Mouse (Mus musculus): ENCODE results near the gene Tmcc1.
A peak's percentile ranks its signal among the peaks of the same experiment; 100 is the strongest.
"Not testable (repeated sequence)": the region's sequence is repeated elsewhere in the genome, so short reads cannot be mapped to it uniquely, and the experiment has no call there.

The Tmcc1 gene

GRCm38 (mm10) chr6:116193394-116194393 is at the start of gene Tmcc1:
Gene Tmcc1, minus strand, starts transcription at chr6:116193486.
- DNase-seq (ENCODE audit: low spot score in 2 of 2), result peak; percentile 98 to 99

DNA sequence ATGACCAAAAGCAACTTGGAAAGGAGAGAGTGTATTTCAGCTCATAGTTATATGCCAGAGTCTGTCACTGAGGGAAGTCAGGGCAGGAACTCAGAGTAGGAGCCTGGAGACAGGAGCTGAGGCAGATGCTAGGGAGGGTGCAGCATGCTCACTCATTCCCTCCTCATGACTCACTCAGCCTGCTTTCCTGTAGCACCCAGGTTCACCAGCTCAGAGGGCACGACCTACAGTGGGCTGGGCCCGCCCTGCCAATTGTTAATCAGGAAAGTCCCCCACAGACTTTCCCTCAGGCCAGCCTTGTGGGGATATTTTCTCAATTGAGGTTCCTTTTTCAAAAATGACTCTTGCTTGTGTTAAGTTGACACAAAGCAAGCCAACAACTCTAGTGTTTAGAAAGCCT is 47.1 kb upstream of the Tmcc1 start:
- no peak for DNase-seq (ENCODE audit: low spot score in 2 of 2)

DNA sequence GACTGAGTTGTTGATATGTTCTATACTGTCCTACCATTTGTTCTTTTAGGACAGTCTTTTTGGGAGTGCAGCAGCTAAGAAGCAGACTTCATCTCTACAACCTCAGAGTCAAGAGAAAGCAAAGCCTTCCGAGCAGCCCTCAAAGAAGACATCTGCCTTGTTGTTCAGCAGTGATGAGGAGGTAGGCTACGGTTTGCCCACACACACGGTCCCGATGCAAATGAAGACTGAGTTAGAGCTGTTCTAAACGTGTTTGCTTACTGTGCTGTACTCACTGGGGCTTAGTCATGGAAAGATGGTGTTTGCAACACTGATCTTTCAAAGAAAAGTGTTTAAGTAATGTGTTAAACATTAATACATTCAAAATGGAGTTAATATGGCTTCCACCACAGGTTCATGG is 44.8 kb upstream of the Tmcc1 start:
- DNase-seq (ENCODE audit: low spot score in 2 of 2), result no peak

DNA sequence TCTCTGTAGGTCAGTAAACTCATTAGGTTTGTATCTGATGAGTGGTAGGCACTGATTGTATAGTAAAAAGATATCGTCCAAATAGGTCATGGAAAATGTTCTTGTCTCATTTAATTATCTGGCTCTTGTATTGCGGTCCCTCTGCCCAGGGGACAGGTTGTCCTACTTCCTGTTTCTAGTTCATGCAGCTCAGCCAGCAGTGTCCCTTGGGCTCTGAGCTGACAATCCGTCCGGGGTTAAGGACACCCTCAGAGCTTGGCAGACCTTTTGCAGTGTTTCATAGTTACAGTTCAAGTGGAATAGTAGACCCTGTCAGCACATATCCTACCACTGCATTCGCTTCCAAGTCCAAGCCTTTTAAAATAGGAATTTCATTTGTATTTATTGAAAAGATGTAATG is 42.0 kb upstream of the Tmcc1 start:
- DNase-seq (ENCODE audit: low spot score in 2 of 2), result no peak

GRCm38 (mm10) chr6:116234821-116235220 is 41.5 kb upstream of the Tmcc1 start:
- not testable (repeated sequence) for DNase-seq (ENCODE audit: low spot score in 2 of 2)

DNA sequence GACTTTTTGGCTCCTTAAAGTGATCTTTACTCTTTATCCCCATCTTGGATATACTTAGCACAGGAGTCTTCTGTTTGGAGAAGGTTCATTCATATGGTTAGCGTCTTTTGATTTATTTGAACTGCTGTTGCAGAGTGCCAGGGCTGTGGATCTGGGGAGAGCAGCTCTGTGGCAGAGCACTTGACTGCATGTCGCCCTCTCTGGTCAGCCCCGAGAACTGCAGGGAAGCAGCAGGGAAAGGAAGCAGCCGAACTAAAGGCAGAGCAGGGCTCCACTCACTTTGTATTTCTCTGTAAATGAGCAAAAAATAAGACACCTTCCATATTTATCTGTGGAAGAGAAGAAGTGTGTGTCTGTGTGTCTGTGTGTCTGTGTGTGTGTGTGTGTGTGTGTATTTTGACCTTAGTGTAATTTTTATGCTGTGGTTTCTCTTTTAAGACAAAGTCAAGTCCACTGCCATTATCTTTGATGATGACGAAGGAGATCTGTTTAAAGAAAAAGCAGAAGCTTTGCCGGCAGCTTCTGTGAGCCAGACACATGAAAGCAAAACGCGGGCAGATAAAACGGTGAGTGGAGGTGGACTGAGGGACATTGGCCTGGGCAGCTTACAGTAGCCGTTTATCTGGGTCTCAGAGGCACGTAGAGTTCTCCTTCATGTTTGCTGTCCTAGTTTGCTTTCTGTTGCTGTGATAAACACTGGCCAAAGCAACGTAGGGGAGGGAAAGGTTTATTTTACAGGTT is 35.7 kb upstream of the Tmcc1 start:
- peak; percentile 37 to 68 for DNase-seq (ENCODE audit: low spot score in 2 of 2)

- DNase-seq (ENCODE audit: low spot score in 2 of 2), result no peak
These were observed 34.5 kb upstream of the Tmcc1 start for GRCm38 (mm10) chr6:116227767-116228166.

DNA sequence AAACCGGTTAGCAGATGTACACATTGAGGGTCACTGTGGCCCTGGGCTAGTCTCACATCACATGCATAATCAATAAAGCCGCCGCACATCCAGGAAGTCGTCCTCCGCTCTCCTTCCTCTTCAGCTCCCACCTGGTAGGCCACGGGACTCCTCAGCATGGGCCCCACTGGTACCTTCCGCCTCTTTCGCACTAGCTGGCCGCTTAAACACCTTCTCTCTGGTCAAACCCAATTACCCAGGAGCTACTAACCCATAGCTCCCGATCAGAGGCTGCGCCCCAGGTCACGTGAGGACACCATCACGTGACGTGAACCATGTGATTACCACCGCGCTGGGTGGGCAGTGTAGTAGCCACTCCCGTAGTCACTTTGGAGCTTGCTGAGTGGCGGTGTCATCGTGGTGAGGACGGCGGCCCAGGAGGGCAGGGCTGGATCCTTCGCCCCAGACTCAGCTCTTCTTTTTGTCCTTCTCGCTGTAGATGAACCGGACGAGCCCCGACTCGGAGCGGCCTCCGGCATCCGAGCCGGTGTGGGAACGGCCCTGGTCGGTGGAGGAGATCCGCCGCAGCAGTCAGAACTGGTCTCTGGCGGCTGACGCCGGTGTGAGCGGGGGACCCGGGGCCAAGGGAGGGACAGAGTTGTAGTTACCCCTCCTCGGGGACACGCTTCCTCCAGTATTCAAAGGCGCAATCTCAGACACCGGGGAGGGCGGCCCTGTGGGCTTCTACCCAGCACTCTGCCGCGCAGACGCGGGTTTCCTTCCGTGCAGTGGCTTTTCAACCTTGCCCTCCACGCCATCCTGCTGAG is 14.6 kb upstream of the Tmcc1 start, which contains the start of gene Washc2:
Gene Washc2, plus strand, starts transcription at position 310 of the 806 bp plus-strand sequence.
- peak; percentile 78 to 92 for DNase-seq (ENCODE audit: low spot score in 2 of 2)

DNA sequence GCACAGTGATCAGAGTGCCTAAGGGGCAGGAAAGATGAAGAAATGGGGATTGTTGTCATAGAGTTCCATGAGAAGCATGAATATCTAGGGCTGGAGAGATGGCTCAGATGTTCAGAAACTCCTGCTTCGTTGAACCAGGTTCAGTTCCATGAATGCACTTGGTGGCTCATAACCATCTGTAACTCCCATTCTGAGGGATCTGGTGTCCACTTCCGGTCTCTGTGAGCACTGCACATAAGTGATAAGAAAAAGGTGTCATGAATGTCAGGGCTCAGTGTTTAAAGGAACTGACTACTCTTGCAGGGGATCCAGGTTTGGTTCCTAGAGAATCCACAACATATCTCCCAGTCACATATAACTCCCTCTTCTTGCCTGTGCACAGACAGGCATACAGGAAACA is 6.4 kb upstream of the Tmcc1 start:
- DNase-seq (ENCODE audit: low spot score in 2 of 2), result no peak

- no peak for DNase-seq (ENCODE audit: low spot score in 2 of 2)
These were observed 4.9 kb upstream of the Tmcc1 start for GRCm38 (mm10) chr6:116198173-116198572.

GRCm38 (mm10) chr6:116195811-116196210 is 2.5 kb upstream of the Tmcc1 start:
- no peak for DNase-seq (ENCODE audit: low spot score in 2 of 2)

GRCm38 (mm10) chr6:116192809-116193311 is 426 bp downstream of the Tmcc1 start:
- no peak for DNase-seq (ENCODE audit: low spot score in 2 of 2)

DNA sequence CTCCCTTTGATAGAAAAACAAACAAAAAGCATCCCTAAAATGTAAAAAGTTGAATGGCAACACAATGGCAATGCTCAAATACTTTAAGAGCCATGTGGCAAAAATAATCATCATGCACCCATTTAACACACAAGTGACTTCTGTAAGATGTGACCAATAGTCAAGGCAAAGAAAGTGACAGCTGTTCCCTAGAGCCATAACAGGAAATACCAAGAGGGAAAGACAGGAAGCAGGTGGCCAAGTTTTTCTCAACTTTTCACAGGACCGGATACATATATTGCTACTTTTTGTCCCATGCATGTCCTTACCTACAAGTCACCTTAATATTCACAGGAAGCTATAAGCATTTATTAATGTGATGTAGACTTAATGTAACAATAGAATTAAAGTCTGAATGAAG is 3.9 kb downstream of the Tmcc1 start:
- DNase-seq (ENCODE audit: low spot score in 2 of 2), result no peak

GRCm38 (mm10) chr6:116186485-116186884 is 6.8 kb downstream of the Tmcc1 start:
- DNase-seq (ENCODE audit: low spot score in 2 of 2), result no peak

DNA sequence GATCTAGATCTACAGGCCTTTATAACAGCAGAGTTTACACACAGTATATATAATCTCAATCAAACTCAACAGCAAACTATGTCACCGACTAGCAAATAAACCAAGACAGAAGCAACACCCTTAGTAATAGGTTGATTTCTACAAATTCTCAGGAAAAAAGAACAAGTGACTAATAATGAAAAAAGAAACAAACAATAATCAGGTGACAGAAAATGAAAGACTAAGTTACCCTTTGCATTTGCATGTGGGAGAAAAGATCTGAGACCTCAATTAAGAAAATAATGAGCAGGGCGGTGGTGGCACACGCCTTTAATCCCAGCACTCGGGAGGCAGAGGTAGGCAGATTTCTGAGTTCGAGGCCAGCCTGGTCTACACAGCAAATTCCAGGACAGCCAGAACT is 9.8 kb downstream of the Tmcc1 start:
- DNase-seq (ENCODE audit: low spot score in 2 of 2), result no peak

GRCm38 (mm10) chr6:116180731-116181130 is 12.6 kb downstream of the Tmcc1 start:
- DNase-seq (ENCODE audit: low spot score in 2 of 2), result no peak

GRCm38 (mm10) chr6:116178376-116178775 is 14.9 kb downstream of the Tmcc1 start:
- DNase-seq (ENCODE audit: low spot score in 2 of 2), result no peak

- peak in 1 of 2 experiments; percentile 13 for DNase-seq (ENCODE audit: low spot score in 2 of 2)
These were observed 19.7 kb downstream of the Tmcc1 start for GRCm38 (mm10) chr6:116173511-116174099.

DNA sequence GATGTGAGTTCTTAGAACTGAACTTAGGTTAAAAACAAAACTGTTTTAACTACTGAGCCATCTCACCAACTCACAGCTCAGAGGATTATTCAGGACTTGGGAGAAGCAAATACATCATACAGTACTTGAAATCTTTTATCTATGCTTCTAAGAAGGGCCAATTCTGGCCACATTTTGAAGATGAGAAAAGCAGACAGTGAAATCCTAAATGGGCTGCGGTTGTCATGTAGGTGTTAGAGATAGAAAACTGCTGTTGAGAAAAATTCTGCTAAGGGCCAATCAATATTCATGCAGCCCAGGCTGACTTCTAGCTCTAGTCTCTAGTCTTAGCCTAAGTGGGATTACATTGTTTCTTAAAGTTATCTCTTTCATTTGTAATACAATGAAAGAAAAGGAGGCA is 26.9 kb downstream of the Tmcc1 start:
- DNase-seq (ENCODE audit: low spot score in 2 of 2), result no peak

- DNase-seq (ENCODE audit: low spot score in 2 of 2), result no peak
These were observed 38.2 kb downstream of the Tmcc1 start for GRCm38 (mm10) chr6:116154854-116155624.

Data from cerebellum, postnatal 4 days (tissue).